Mouse (Mus musculus) B cell, adult (primary cell): ENCODE results near the gene Zfp111. TPM values are rescaled to one million over a fixed set of nuclear protein-coding genes. Genes with fewer than 3 reads are reported as not detected.

Source experiments
- total RNA-seq: library from RNA; stranded (reverse); gene quantifications from 4 replicates; pipeline ENCODE4 v1.2.4, GENCODE M21; 2023; ENCODE audit not compliant: inconsistent age

The Zfp111 gene
- 0.09 TPM in 1 of 4 replicates, not detected in the others for total RNA-seq

DNA sequence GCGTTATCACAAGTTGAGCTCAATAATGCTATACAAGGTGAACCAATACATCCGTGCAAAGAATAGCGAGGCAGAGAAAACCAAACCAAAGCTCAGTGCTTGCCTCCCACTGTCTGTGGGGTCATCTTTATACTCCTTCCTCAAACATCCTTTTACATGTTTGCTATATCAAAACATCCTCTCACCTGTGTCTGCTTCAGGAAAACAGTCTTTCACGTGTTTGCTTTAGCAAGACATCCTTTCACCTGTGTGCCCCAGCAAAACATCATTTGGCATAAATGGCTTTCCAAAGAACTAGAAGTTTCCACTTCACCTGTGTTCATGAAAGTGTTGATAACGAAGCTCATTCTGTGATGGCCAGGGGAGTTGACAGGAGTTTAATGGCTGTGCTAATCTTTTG, at the start of gene Zfp111:
Gene Zfp111 (minus strand): TSS at position 101 of the 400 bp plus-strand sequence.

DNA sequence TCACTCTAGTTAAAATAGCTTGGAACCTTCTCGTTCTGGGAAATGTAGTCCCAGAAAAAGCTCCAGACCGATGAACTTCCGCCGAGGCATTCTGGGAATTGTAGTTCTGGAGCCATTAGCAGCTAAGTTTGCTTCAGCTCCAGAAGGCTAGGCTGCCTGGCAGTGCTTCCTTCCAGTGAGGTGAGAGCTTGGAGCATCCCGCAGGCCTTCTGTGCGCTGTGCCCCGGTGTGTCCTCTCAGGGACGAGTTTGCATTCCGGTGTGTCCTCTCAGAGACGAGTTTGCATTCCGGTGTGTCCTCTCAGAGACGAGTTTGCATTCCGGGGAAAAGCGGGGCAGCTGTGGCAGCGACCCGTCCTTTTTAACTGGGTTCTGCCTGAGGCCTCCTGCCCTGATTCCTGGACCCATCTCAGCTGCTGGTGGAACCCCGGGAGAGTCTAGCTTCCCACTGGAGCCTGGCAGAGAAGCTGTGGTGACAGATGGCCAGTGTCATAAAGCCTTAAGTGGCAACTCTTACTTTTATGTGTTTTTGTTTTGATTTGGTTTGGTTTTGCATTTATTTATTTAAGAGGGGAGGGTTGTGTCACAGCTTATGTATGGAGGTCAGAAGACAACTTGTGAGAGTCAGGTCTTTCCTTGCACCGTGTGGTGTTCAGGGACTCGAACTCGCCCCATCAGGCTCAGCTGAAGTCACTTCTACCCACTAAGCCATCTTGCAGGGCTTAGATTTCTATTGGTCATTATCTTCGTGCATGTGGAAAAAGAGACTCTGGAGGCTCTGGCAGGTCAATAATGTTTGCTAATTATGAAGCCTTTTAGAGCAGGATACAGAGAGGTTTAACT, 43.6 kb upstream of the Zfp111 start, which contains the start of gene Zfp108:
Gene Zfp108 (plus strand): TSS at position 162 of the 842 bp plus-strand sequence.

DNA sequence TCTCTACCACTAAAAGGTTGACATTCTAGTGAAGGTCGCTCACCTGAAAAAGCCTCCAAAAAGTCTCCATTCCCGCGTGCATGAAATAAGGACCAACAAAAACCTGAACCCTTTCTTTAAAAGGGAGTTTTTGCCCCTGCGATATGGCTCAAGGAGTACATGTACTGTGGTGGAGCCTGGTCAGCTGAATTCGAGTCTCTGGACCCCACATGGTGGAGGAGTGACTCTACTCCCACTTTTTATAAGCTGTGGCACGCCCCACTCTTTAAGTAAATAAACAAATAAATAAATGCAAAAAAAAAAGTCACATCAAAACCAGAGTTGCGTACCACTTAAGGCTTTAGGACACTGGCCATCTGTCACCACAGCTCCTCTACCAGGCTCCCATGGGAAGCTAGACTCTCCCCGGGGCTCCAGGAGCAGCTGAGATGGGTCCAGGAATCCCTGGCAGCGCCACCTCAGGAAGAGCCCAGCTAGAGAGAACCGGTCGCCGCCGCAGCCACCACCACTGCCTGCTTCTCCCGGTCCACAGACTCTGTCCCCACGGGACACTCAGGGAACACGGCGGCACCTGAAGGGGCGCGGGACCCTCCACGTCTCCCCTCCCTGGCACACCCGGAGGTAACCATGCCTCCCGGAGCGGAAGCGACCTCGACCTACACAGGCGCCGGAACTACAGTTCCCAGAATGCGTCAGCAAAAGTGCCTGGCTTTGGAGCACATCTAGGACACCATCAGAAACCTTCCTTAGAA, 26.0 kb upstream of the Zfp111 start, which contains the start of gene Zfp109:
Gene Zfp109 (minus strand): TSS at position 521 of the 752 bp plus-strand sequence.

DNA sequence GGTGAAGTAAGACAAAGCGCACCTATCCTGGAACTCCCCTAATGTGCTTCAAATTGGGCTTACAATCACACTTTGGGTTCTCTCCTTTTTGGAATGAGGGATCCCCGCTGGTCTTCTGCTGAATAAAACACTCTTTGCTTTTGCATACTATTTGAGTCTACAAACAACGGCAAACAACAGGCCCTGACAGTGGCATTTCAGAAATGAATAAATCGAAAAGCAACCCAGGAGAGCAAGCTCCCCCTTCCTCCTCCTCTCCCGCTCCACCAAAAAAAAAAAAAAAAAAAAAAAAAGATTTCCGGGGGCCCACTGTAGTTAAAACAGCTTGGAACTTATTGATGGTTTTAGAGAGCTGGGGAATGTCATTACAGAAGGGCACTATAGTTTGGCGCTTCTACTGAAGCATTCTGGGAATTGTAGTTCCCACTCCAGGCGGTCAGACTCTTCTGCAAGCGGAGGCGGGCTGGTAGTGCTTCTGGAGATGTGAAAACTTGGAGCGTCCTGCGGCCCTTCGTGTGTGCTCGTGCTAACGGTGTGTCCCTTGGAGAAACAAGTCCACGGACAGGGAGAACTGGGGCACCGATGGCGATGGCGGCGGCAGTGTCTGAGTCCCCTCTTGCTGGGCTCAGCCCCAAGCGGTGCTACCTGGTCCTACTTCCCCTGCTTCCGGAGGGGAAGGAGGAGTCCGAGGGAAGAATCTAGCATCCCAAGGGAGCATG, 36.5 kb downstream of the Zfp111 start, which contains the start of gene Zfp114:
Gene Zfp114 (plus strand): TSS at position 443 of the 719 bp plus-strand sequence.

Other genes with a start within 250 kb of the Zfp111 start
- gene Vmn1r181, start 236.8 kb downstream of the Zfp111 start, total RNA-seq: not detected in 4 replicates
- gene V1rd19, start 209.8 kb downstream of the Zfp111 start, total RNA-seq: not detected in 4 replicates
- gene Vmn1r183, start 158.2 kb downstream of the Zfp111 start, total RNA-seq: not detected in 4 replicates
- gene Zfp180, start 129.5 kb downstream of the Zfp111 start, total RNA-seq: 23.1 to 32.4 TPM (median 27.2 TPM) in 4 replicates
- 3.1 to 3.9 TPM (median 3.5 TPM) in 4 replicates for gene Zfp112, start 99.1 kb downstream of the Zfp111 start, total RNA-seq
- 5.8 to 8.7 TPM (median 6.4 TPM) in 4 replicates for gene Zfp235, start 77.3 kb downstream of the Zfp111 start, total RNA-seq
- gene Zfp114, start 36.4 kb downstream of the Zfp111 start, total RNA-seq: 0.16 TPM in 1 of 4 replicates, not detected in the others
- 1.3 to 2.2 TPM (median 1.7 TPM) in 4 replicates for gene Zfp109, start 26.1 kb upstream of the Zfp111 start, total RNA-seq
- 0.22 to 0.27 TPM in 2 of 4 replicates, not detected in the others for gene Zfp108, start 43.4 kb upstream of the Zfp111 start, total RNA-seq
- gene Zfp93, start 59.0 kb upstream of the Zfp111 start, total RNA-seq: 0.18 to 1.6 TPM in 2 of 4 replicates, not detected in the others
- 5.2 to 10.8 TPM (median 7.3 TPM) in 4 replicates for gene Zfp61, start 89.8 kb upstream of the Zfp111 start, total RNA-seq
- 7.5 to 10.9 TPM (median 9.4 TPM) in 4 replicates for gene Zfp94, start 105.2 kb upstream of the Zfp111 start, total RNA-seq
- not detected in 4 replicates for gene Tescl, start 122.5 kb upstream of the Zfp111 start, total RNA-seq
- gene Lypd5, start 137.8 kb upstream of the Zfp111 start, total RNA-seq: not detected in 4 replicates
- gene Kcnn4, start 158.8 kb upstream of the Zfp111 start, total RNA-seq: 3.6 to 6.1 TPM (median 4.8 TPM) in 4 replicates
- 69.8 to 79.7 TPM (median 77.4 TPM) in 4 replicates for gene Smg9, start 188.2 kb upstream of the Zfp111 start, total RNA-seq
- gene Irgc1, start 240.9 kb upstream of the Zfp111 start, total RNA-seq: 5.0 to 7.5 TPM (median 6.1 TPM) in 4 replicates